Mouse (Mus musculus): Measurements from ENCODE around the gene Fam20a.

DNA sequence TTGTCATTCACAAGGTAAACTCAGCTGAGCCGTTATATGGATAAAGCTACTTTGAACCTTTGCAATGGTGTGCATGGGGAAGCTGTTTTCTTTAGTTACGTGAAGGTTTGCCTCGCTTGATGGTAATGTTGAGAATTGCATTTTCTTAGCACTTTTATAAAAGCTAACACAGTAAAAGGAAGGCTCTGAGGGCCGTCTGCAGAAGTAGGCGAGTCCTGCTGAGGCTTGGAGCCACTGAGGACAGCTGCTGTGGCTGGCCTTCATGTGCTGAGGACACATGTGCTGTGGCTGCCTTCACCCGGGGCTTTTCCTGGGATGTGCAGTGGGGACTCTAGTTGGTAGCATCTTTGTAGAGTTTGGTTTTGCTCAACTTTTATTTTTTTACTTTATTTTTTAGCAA is 56.7 kb downstream of the Fam20a start:
- no peak for TF ChIP-seq POLR2A (IDR thresholded peaks at IDR 0.05; ENCODE audit: extremely low read depth, insufficient read depth, low read length)
- no peak for TF ChIP-seq CTCF (IDR thresholded peaks at IDR 0.05; ENCODE audit: low read depth, low read length)

All from liver, adult 2 months (tissue).